Mouse (Mus musculus): ENCODE results near the gene Cep295nl. TPM values are rescaled to one million over a fixed set of nuclear protein-coding genes. Genes with fewer than 3 reads are reported as not detected.

Cep295nl gene
- total and polyA plus RNA-seq, 2 experiments from 2014 or later, result 0.21 to 0.33 TPM

- H3K4me2 ChIP-seq (ENCODE audit: low read depth), result no peak overlapping the region
- H3K27me3 ChIP-seq (ENCODE audit: insufficient read depth, low read length), result no peaks in the 10 kb centered on the region
- WGBS, result 92% methylated on average over 12 of the region's 12 CpGs
- DNase-seq (no peak), ATAC-seq (no peak)
- no peak overlapping the region for H3K27ac ChIP-seq (ENCODE audit: low read depth, low read length)
- H3K4me1 ChIP-seq (ENCODE audit: insufficient read depth), result no peaks in the 10 kb centered on the region; the same call in 1 of the 2 replicates
- no peaks in the 10 kb centered on the region for H3K9me3 ChIP-seq (ENCODE audit: low read length)
- no peak overlapping the region for H3K9ac ChIP-seq
- TF ChIP-seq CTCF (IDR thresholded peaks at IDR 0.05; ENCODE audit: low read depth), result no peak
- H3K4me3 ChIP-seq (ENCODE audit: low read depth, low read length), result no peak overlapping the region
- H3K36me3 ChIP-seq (ENCODE audit: insufficient read depth), result no peaks in the 10 kb centered on the region
Observed at GRCm38 (mm10) chr11:118347911-118348310, 5.6 kb upstream of the Cep295nl start.

GRCm38 (mm10) chr11:118347391-118347790 lies 5.1 kb upstream of the Cep295nl start:
- Histone ChIP-seq H3K27ac (ENCODE audit: low read depth, low read length) (no peak overlapping the region), H3K4me3 (ENCODE audit: low read depth, low read length) (no peak overlapping the region), H3K36me3 (ENCODE audit: insufficient read depth) (no peaks in the 10 kb centered on the region), H3K4me1 (ENCODE audit: insufficient read depth) (peaks cover under 1% of the 10 kb centered on the region), H3K27me3 (ENCODE audit: insufficient read depth, low read length) (no peaks in the 10 kb centered on the region), H3K9ac (no peak overlapping the region), H3K9me3 (ENCODE audit: low read length) (no peaks in the 10 kb centered on the region), H3K4me2 (ENCODE audit: low read depth) (no peak overlapping the region)
- ATAC-seq (no peak), DNase-seq (no peak)
- 87% methylated on average over 2 of the region's 2 CpGs for WGBS
- no peak for TF ChIP-seq CTCF (IDR thresholded peaks at IDR 0.05; ENCODE audit: low read depth)

GRCm38 (mm10) chr11:118346395-118347096 lies 4.2 kb upstream of the Cep295nl start:
- H3K36me3 ChIP-seq (ENCODE audit: insufficient read depth), result no peaks in the 10 kb centered on the region
- no peaks in the 10 kb centered on the region for H3K9me3 ChIP-seq (ENCODE audit: low read length)
- ATAC-seq (peak; percentile 50), DNase-seq (no peak)
- peak; percentile 23 for TF ChIP-seq CTCF (IDR thresholded peaks at IDR 0.05; ENCODE audit: low read depth)
- H3K9ac ChIP-seq, result no peak overlapping the region
- H3K27ac ChIP-seq (ENCODE audit: low read depth, low read length), result no peak overlapping the region
- WGBS, result 72% methylated on average over 8 of the region's 8 CpGs
- peaks cover 9% of the 10 kb centered on the region for H3K4me1 ChIP-seq (ENCODE audit: insufficient read depth)
- no peaks in the 10 kb centered on the region for H3K27me3 ChIP-seq (ENCODE audit: insufficient read depth, low read length)
- H3K4me3 ChIP-seq (ENCODE audit: low read depth, low read length), result no peak overlapping the region
- no peak overlapping the region for H3K4me2 ChIP-seq (ENCODE audit: low read depth)

GRCm38 (mm10) chr11:118345693-118346092 lies 3.4 kb upstream of the Cep295nl start:
- peak; percentile 40 for ATAC-seq
- H3K4me2 ChIP-seq (ENCODE audit: low read depth), result no peak overlapping the region
- H3K27me3 ChIP-seq (ENCODE audit: insufficient read depth, low read length), result no peaks in the 10 kb centered on the region
- no peak overlapping the region for H3K9ac ChIP-seq
- no peak for TF ChIP-seq CTCF (IDR thresholded peaks at IDR 0.05; ENCODE audit: low read depth)
- H3K4me1 ChIP-seq (ENCODE audit: insufficient read depth), result peaks cover 9% of the 10 kb centered on the region
- no peak overlapping the region for H3K27ac ChIP-seq (ENCODE audit: low read depth, low read length)
- no peaks in the 10 kb centered on the region for H3K9me3 ChIP-seq (ENCODE audit: low read length)
- WGBS, result 33% methylated on average over 4 of the region's 4 CpGs
- no peak overlapping the region for H3K4me3 ChIP-seq (ENCODE audit: low read depth, low read length)
- no peaks in the 10 kb centered on the region for H3K36me3 ChIP-seq (ENCODE audit: insufficient read depth)
- no peak for DNase-seq

DNA sequence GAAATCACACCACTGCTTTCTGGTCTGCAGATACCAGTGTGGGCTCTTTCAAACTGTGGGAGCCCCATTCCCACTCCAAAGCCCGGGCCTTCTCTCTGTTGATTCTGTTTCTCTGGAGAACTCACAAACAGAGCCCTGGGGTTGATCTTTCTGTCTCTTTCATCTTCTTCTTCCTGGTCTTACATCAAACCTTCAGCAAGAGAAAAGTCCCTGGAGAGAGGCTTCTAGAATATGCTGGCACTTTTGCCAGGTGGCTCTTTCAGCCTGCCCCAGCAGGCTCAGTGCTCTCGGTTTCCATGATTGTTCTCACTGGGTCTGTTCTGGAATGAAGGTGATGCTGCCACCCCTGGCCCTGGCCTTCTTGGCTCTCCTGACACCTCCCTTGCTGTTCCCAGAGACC lies 1.3 kb upstream of the Cep295nl start:
- no peaks in the 10 kb centered on the region for H3K9me3 ChIP-seq (ENCODE audit: low read length)
- H3K27me3 ChIP-seq (ENCODE audit: insufficient read depth, low read length), result no peaks in the 10 kb centered on the region
- H3K9ac ChIP-seq, result no peak overlapping the region
- 78% methylated on average over 2 of the region's 2 CpGs for WGBS
- H3K27ac ChIP-seq (ENCODE audit: low read depth, low read length), result no peak overlapping the region; the same call in 1 of the 2 replicates
- DNase-seq (no peak), ATAC-seq (no peak)
- H3K4me3 ChIP-seq (ENCODE audit: low read depth, low read length), result no peak overlapping the region
- TF ChIP-seq CTCF (IDR thresholded peaks at IDR 0.05; ENCODE audit: low read depth), result no peak
- no peaks in the 10 kb centered on the region for H3K36me3 ChIP-seq (ENCODE audit: insufficient read depth)
- H3K4me2 ChIP-seq (ENCODE audit: low read depth), result no peak overlapping the region
- H3K4me1 ChIP-seq (ENCODE audit: insufficient read depth), result peaks cover 9% of the 10 kb centered on the region

DNA sequence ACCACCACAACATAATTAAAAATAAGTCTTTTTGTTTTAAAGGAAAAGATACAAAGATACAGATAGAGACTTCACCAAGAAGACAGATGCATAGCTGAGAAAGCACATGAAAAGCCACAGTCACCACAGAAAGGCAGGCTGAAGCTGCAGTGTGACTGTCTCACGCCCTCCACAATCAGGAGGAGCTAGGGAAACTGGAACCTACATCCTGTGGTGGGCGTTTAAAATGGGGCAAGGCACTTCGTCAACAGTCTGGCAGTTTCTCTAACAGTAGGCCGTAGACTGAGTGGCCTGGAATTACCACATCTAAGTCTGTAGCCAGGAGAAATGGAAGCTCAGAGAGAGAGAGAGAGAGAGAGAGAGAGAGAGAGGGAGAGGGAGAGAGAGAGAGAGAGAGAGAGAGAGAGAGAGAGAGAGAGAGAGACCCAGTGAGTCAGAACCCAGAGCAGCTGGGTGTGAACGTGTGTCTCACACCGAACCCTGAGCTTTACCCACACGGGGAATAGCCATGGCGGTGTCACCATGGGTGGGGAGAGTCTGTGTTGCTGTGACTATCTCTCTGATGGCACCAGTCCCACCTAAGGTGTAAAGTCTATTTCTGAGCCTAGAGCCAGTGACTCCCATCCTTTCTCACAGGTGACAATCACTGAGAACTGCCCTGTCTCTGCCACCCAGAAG lies 4.7 kb downstream of the Cep295nl start:
- Histone ChIP-seq H3K4me1 (ENCODE audit: insufficient read depth) (peaks cover 9% of the 10 kb centered on the region), H3K9ac (no peak overlapping the region), H3K27me3 (ENCODE audit: insufficient read depth, low read length) (no peaks in the 10 kb centered on the region), H3K9me3 (ENCODE audit: low read length) (no peaks in the 10 kb centered on the region), H3K4me3 (ENCODE audit: low read depth, low read length) (no peak overlapping the region), H3K4me2 (ENCODE audit: low read depth) (no peak overlapping the region), H3K27ac (ENCODE audit: low read depth, low read length) (no peak overlapping the region), H3K36me3 (ENCODE audit: insufficient read depth) (peaks cover 10% of the 10 kb centered on the region)
- DNase-seq (no peak), ATAC-seq (no peak)
- WGBS, result 77% methylated on average over 8 of the region's 8 CpGs
- no peak for TF ChIP-seq CTCF (IDR thresholded peaks at IDR 0.05; ENCODE audit: low read depth)

GRCm38 (mm10) chr11:118333431-118333830 lies 8.9 kb downstream of the Cep295nl start:
- Histone ChIP-seq H3K27me3 (ENCODE audit: insufficient read depth, low read length) (no peaks in the 10 kb centered on the region), H3K4me3 (ENCODE audit: low read depth, low read length) (no peak overlapping the region), H3K4me1 (ENCODE audit: insufficient read depth) (peaks cover 2% of the 10 kb centered on the region; the same call in 1 of the 2 replicates), H3K9ac (no peak overlapping the region), H3K36me3 (ENCODE audit: insufficient read depth) (peaks cover 10% of the 10 kb centered on the region), H3K4me2 (ENCODE audit: low read depth) (no peak overlapping the region), H3K27ac (ENCODE audit: low read depth, low read length) (no peak overlapping the region), H3K9me3 (ENCODE audit: low read length) (no peaks in the 10 kb centered on the region)
- no peak for TF ChIP-seq CTCF (IDR thresholded peaks at IDR 0.05; ENCODE audit: low read depth)
- ATAC-seq, result no peak
- WGBS, result 90% methylated on average over 17 of the region's 17 CpGs
- no peak for DNase-seq

Data from forebrain, postnatal 0 days (tissue).